Mouse (Mus musculus) splenic B cell, adult 2 months (primary cell): Measurements from ENCODE around the gene Tdrd9.

Experiments
- DNase-seq: peaks from one replicate; pipeline ENCODE4 v3.0.0-alpha.2; 2011; ENCODE audit warnings: low read depth, low spot score
- H3K27me3 ChIP-seq: 2 replicates; pipeline ENCODE4 v1.6.1; 2012; ENCODE audit warnings: mild to moderate bottlenecking, low read length, moderate library complexity, mixed read lengths; ENCODE audit not compliant: control insufficient read depth, poor library complexity, insufficient read depth, severe bottlenecking
- H3K36me3 ChIP-seq: 2 replicates; pipeline ENCODE4 v1.6.1; 2012; ENCODE audit warnings: mild to moderate bottlenecking, low read length, moderate library complexity, mixed read lengths; ENCODE audit not compliant: control insufficient read depth, poor library complexity, insufficient read depth, severe bottlenecking

Gene Tdrd9

DNA sequence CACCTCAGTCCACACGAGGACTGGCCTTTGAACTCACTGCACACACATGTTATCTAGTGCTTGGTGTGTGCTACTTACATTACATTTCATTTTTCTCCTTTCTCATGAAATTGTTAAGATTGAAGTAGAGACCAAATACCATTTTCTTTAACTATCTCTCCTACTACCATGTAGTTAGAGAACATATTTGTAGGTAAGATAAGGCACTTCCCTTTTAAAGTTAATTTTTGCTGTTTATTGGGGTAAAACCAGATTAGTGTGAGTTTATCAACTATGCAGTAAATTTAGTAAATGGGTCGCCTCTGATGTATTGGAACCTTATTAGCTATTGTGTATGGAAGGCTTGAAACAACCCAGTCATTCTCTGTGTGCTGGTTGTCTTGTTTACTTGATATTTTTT lies 11.8 kb downstream of the Tdrd9 start:
- no peak for DNase-seq
- Histone ChIP-seq H3K36me3 (no peaks in the 10 kb centered on the region), H3K27me3 (no peaks in the 10 kb centered on the region)

GRCm38 (mm10) chr12:111986756-111987155 lies 15.4 kb downstream of the Tdrd9 start:
- no peak for DNase-seq
- no peaks in the 10 kb centered on the region for H3K27me3 ChIP-seq
- H3K36me3 ChIP-seq, result no peaks in the 10 kb centered on the region

- Histone ChIP-seq H3K27me3 (no peaks in the 10 kb centered on the region), H3K36me3 (no peaks in the 10 kb centered on the region)
- no peak for DNase-seq
These were observed 21.3 kb downstream of the Tdrd9 start for GRCm38 (mm10) chr12:111992626-111993025.

DNA sequence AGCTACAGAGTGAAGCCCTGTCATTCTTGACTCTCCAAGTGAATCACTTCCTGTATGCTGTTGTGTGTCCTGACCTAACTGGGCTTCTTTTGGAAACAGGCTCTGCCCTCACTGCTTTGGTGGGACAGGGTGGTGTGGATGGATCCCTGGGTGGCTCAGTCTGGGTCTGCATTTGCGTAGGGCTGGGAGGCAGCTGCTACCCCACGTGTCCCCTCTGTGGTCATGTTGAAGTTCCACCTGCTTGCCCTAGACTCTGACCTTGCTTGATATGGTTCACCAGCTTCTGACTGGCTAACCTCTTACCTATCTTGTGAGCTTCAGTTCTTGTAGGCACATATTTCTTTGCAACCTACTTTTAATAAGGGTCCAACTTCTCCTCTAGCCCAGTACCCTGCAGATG lies 23.8 kb downstream of the Tdrd9 start:
- H3K27me3 ChIP-seq, result no peaks in the 10 kb centered on the region
- DNase-seq, result no peak

DNA sequence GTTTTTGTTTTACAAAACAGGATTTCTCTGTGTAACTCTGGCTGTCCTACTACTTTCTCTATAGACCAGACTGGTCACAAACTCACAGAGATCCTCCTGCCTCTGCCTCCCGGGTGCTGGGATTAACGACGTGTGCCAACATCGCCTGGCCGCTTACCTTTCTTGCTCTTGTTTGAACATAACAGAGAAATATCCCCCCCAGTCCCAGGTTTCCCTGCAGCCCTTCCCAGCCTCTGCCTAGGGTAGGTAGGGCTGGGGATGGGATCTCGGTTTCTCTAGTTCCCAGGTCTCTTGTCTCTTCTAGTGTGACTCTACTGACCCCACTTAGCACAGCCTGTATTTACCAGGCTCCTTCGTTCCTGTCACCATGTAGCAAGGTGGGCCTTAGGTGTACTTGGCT lies 28.4 kb downstream of the Tdrd9 start:
- no peak for DNase-seq
- Histone ChIP-seq H3K27me3 (no peaks in the 10 kb centered on the region), H3K36me3 (no peaks in the 10 kb centered on the region)

More for the DNA sequence above, 23.8 kb downstream of the Tdrd9 start:
- H3K36me3 ChIP-seq, result no peaks in the 10 kb centered on the region

- no peaks in the 10 kb centered on the region for H3K36me3 ChIP-seq
- no peaks in the 10 kb centered on the region for H3K27me3 ChIP-seq
- peak; percentile 64 for DNase-seq
These were observed 29.9 kb downstream of the Tdrd9 start for GRCm38 (mm10) chr12:112001223-112001622.

GRCm38 (mm10) chr12:112012511-112013270 lies 41.3 kb downstream of the Tdrd9 start:
- DNase-seq, result no peak
- no peaks in the 10 kb centered on the region for H3K36me3 ChIP-seq
- no peaks in the 10 kb centered on the region for H3K27me3 ChIP-seq

- H3K36me3 ChIP-seq, result no peaks in the 10 kb centered on the region
- no peak for DNase-seq
- no peaks in the 10 kb centered on the region for H3K27me3 ChIP-seq
These were observed 42.0 kb downstream of the Tdrd9 start for GRCm38 (mm10) chr12:112013271-112013801.

DNA sequence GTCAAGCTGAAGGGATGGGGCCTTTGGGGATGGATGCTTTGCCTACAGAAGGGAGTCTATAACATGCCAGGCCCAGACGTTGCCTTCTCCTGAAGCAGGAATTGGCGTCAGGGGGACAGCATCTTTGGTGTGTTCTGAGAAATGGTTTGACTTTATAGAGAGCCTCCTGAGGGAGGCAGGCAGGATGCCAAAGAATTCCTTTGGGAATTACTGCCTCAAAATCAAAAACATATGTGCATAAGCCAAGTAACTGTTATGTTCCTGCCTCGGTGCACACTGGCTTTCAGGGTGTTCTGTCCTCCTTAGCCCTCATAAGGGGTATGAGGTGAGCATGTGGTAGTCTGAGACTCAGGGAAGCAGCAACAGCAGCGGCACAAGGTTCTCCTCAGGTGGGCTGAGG lies 45.0 kb downstream of the Tdrd9 start:
- Histone ChIP-seq H3K27me3 (no peaks in the 10 kb centered on the region), H3K36me3 (no peaks in the 10 kb centered on the region)
- DNase-seq, result no peak

- H3K36me3 ChIP-seq, result no peaks in the 10 kb centered on the region
- H3K27me3 ChIP-seq, result no peaks in the 10 kb centered on the region
- DNase-seq, result no peak
These were observed 51.9 kb downstream of the Tdrd9 start for GRCm38 (mm10) chr12:112023306-112023705.

DNA sequence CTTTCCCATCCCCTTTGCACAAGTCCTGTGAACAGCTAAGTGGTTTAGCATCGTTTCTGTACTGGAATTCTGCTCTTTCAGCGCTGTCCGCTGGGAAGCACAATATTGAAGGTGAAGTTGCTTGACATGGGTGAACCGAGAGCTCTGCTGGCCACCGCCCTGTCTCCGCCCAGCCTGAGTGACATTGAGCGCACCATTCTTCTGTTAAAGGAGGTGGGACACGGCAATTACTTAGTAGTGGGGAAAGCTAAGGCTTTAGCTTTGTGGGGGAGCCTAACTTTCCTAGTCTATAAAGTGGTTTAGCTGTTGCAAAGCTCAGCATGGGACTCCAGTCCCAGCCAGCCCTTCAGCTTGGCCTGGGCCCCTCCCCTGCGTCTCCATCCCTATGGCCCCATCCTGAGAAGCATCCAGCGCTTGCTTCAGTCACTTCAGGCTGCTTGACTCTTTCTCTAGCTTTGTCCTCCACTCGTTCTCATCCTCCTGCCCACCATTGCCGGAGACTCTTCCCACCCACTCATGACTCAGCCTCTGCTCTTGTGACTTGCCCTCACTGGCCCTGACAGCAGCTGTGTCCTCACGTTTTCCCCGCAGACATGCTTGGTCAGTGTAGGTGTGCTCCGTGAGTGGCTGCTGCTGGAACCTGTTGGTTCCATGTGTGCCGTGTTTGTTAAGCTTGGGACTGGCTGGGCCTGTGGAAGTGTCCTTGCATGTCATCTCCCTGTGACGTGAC lies 53.4 kb downstream of the Tdrd9 start:
- Histone ChIP-seq H3K36me3 (no peaks in the 10 kb centered on the region), H3K27me3 (no peaks in the 10 kb centered on the region)
- DNase-seq, result no peak

- H3K27me3 ChIP-seq, result no peaks in the 10 kb centered on the region
- H3K36me3 ChIP-seq, result no peaks in the 10 kb centered on the region
- no peak for DNase-seq
These were observed 54.1 kb downstream of the Tdrd9 start for GRCm38 (mm10) chr12:112025457-112025856.

- DNase-seq, result no peak
- H3K36me3 ChIP-seq, result no peaks in the 10 kb centered on the region
These were observed 54.7 kb downstream of the Tdrd9 start for GRCm38 (mm10) chr12:112025907-112026645.

DNA sequence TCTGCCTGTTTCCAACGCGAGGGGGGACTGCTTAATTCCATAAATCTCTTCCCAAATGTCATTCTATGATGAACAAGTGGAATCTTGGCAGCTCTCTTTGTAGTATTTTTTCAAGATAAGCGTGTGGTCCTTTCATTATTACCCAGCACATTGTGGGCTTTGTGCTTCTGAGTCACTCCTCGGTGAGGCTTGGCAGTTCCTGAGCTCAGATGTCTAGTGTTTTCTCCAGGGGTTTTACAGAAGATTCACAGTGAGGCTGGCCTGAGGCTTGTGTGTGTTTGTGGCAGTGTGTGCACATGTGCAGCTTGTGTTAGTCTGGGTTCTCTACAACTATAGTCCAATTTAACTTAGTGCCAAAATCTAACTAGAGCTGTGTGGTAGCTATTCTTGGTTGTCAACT lies 56.0 kb downstream of the Tdrd9 start:
- Histone ChIP-seq H3K36me3 (no peaks in the 10 kb centered on the region), H3K27me3 (no peaks in the 10 kb centered on the region)
- DNase-seq, result no peak

More at GRCm38 (mm10) chr12:112025907-112026645, 54.7 kb downstream of the Tdrd9 start:
- no peaks in the 10 kb centered on the region for H3K27me3 ChIP-seq
